Mouse (Mus musculus): ENCODE measurements around the gene Jtb.

- TF ChIP-seq CTCF (IDR thresholded peaks at IDR 0.05; ENCODE audit: low read depth, low read length) (no peak), POLR2A (IDR thresholded peaks at IDR 0.05; ENCODE audit: extremely low read depth, insufficient read depth, low read length) (no peak)
These were observed 22.7 kb upstream of the Jtb start for GRCm38 (mm10) chr3:90208662-90209061.
